Mouse (Mus musculus): ENCODE measurements at regions not wholly inside any gene's neighbourhood (a gene's known extent, or its start where the extent isn't known, plus 50 kb on each side); places are given as distances from the start of the nearest gene placed in this dataset.

GRCm38 (mm10) chr13:6258456-6258855 is 289.5 kb upstream of the Pitrm1 start:
- TF ChIP-seq MYOG (IDR thresholded peaks at IDR 0.05; ENCODE audit: control insufficient read depth in 1 of 3, insufficient read depth in 1 of 3, insufficient read length in 2 of 3, low read depth in 2 of 3) (no peak), POLR2A (IDR thresholded peaks at IDR 0.05; ENCODE audit: insufficient read length, low read depth) (no peak), POLR2AphosphoS2 (IDR thresholded peaks at IDR 0.05; ENCODE audit: insufficient read length, low read depth) (no peak), TCF3 (IDR thresholded peaks at IDR 0.05; ENCODE audit: insufficient read length, low read depth) (no peak), MYOD1 (IDR thresholded peaks at IDR 0.05; ENCODE audit: control insufficient read depth in 1 of 3, insufficient read length in 2 of 3, low read depth in 2 of 3) (no peak), E2F4 (IDR thresholded peaks at IDR 0.05; ENCODE audit: insufficient read depth) (no peak), TCF12 (IDR thresholded peaks at IDR 0.05; ENCODE audit: insufficient read depth, poor library complexity, severe bottlenecking) (no peak), REST (IDR thresholded peaks at IDR 0.05; ENCODE audit: insufficient read depth, insufficient read length) (no peak)

Data from myocyte (in vitro differentiated cells).